Mouse (Mus musculus): ENCODE results near the gene Tmco3. TPM values are rescaled to one million over a fixed set of nuclear protein-coding genes. Genes with fewer than 3 reads are reported as not detected.
"Not testable (repeated sequence)": the region's sequence is repeated elsewhere in the genome, so short reads cannot be mapped to it uniquely, and the experiment has no call there.

Tmco3 gene
- total and polyA plus RNA-seq, 3 experiments, result 24.4 to 30.0 (median 29.4) TPM

GRCm38 (mm10) chr8:13314922-13315321 is 26.9 kb downstream of the Tmco3 start:
- intact Hi-C loops (cut with DNase I), result no loop called here
- no peak overlapping the region for H3K9ac ChIP-seq (ENCODE audit: low read depth, low read length)
- H3K36me3 ChIP-seq (ENCODE audit: control insufficient read depth, insufficient read depth, low read length), result no peaks in the 10 kb centered on the region; the same call in 1 of the 2 replicates
- DNase-seq, result no peak
- H3K79me2 ChIP-seq (replicated peaks; ENCODE audit: control insufficient read depth, insufficient read depth, low read length), result no peaks in the 10 kb centered on the region
- H3K27ac ChIP-seq, result no peak overlapping the region
- H3K4me3 ChIP-seq, result no peak overlapping the region
- H3K4me1 ChIP-seq (ENCODE audit: control insufficient read depth, insufficient read depth, low read length), result no peaks in the 10 kb centered on the region
- 87% methylated on average over 3 of the region's 3 CpGs for WGBS
- TF ChIP-seq EP300 (IDR thresholded peaks at IDR 0.05; ENCODE audit: insufficient read depth, low read depth, low read length), result no peak
- TF ChIP-seq POLR2A (IDR thresholded peaks at IDR 0.05; ENCODE audit: insufficient read depth, low read depth, low read length), result no peak
- TF ChIP-seq CTCF (IDR thresholded peaks at IDR 0.05), result no peak
- H3K27me3 ChIP-seq (ENCODE audit: control insufficient read depth, insufficient read depth, low read length), result no peaks in the 10 kb centered on the region

GRCm38 (mm10) chr8:13316671-13317070 is 28.7 kb downstream of the Tmco3 start:
- Histone ChIP-seq H3K36me3 (ENCODE audit: control insufficient read depth, insufficient read depth, low read length) (no peaks in the 10 kb centered on the region), H3K4me1 (ENCODE audit: control insufficient read depth, insufficient read depth, low read length) (no peaks in the 10 kb centered on the region), H3K79me2 (replicated peaks; ENCODE audit: control insufficient read depth, insufficient read depth, low read length) (no peaks in the 10 kb centered on the region), H3K27ac (no peak overlapping the region), H3K9ac (ENCODE audit: low read depth, low read length) (no peak overlapping the region), H3K27me3 (ENCODE audit: control insufficient read depth, insufficient read depth, low read length) (no peaks in the 10 kb centered on the region), H3K4me3 (no peak overlapping the region)
- intact Hi-C loops (cut with DNase I), result no loop called here
- 89% methylated on average over 10 of the region's 10 CpGs for WGBS
- DNase-seq, result no peak
- TF ChIP-seq CTCF (IDR thresholded peaks at IDR 0.05) (no peak), POLR2A (IDR thresholded peaks at IDR 0.05; ENCODE audit: insufficient read depth, low read depth, low read length) (no peak), EP300 (IDR thresholded peaks at IDR 0.05; ENCODE audit: insufficient read depth, low read depth, low read length) (no peak)

- no peak overlapping the region for H3K9ac ChIP-seq (ENCODE audit: low read depth, low read length)
- WGBS, result 29% methylated on average over 5 of the region's 5 CpGs
- TF ChIP-seq CTCF (IDR thresholded peaks at IDR 0.05) (peak; percentile 56), POLR2A (IDR thresholded peaks at IDR 0.05; ENCODE audit: insufficient read depth, low read depth, low read length) (no peak)
- H3K27ac ChIP-seq, result no peak overlapping the region
- no peak for DNase-seq
- no peaks in the 10 kb centered on the region for H3K79me2 ChIP-seq (replicated peaks; ENCODE audit: control insufficient read depth, insufficient read depth, low read length)
- H3K27me3 ChIP-seq (ENCODE audit: control insufficient read depth, insufficient read depth, low read length), result no peaks in the 10 kb centered on the region
- intact Hi-C loops (cut with DNase I), result no loop called here
- H3K36me3 ChIP-seq (ENCODE audit: control insufficient read depth, insufficient read depth, low read length), result no peaks in the 10 kb centered on the region
- H3K4me1 ChIP-seq (ENCODE audit: control insufficient read depth, insufficient read depth, low read length), result no peaks in the 10 kb centered on the region
- H3K4me3 ChIP-seq, result no peak overlapping the region
Observed at GRCm38 (mm10) chr8:13326598-13326997, 38.6 kb downstream of the Tmco3 start.

- DNase-seq, result no peak
- no peak for TF ChIP-seq POLR2A (IDR thresholded peaks at IDR 0.05; ENCODE audit: insufficient read depth, low read depth, low read length)
- TF ChIP-seq CTCF (IDR thresholded peaks at IDR 0.05), result 0 out of 2 replicates have a peak, but pooled peaks have one; percentile 8
- Histone ChIP-seq H3K79me2 (replicated peaks; ENCODE audit: control insufficient read depth, insufficient read depth, low read length) (no peaks in the 10 kb centered on the region), H3K36me3 (ENCODE audit: control insufficient read depth, insufficient read depth, low read length) (no peaks in the 10 kb centered on the region), H3K9ac (ENCODE audit: low read depth, low read length) (no peak overlapping the region), H3K27me3 (ENCODE audit: control insufficient read depth, insufficient read depth, low read length) (no peaks in the 10 kb centered on the region), H3K4me1 (ENCODE audit: control insufficient read depth, insufficient read depth, low read length) (peaks cover 3% of the 10 kb centered on the region), H3K27ac (no peak overlapping the region), H3K4me3 (no peak overlapping the region)
- WGBS, result 47% methylated on average over 1 of the region's 1 CpGs
- intact Hi-C loops (cut with DNase I), result no loop called here
Observed at GRCm38 (mm10) chr8:13334671-13335070, 46.7 kb downstream of the Tmco3 start.

- 75% methylated on average over 6 of the region's 6 CpGs for WGBS
- not testable (repeated sequence) for H3K27ac ChIP-seq
Observed at GRCm38 (mm10) chr8:13337245-13337644, 49.3 kb downstream of the Tmco3 start.

GRCm38 (mm10) chr8:13337678-13338077 is 49.7 kb downstream of the Tmco3 start:
- H3K27me3 ChIP-seq (ENCODE audit: control insufficient read depth, insufficient read depth, low read length), result no peaks in the 10 kb centered on the region
- intact Hi-C loops (cut with DNase I), result no loop called here
- WGBS, result 58% methylated on average over 3 of the region's 3 CpGs
- no peak for DNase-seq
- no peak overlapping the region for H3K27ac ChIP-seq
- peaks cover 4% of the 10 kb centered on the region for H3K4me1 ChIP-seq (ENCODE audit: control insufficient read depth, insufficient read depth, low read length)
- H3K79me2 ChIP-seq (replicated peaks; ENCODE audit: control insufficient read depth, insufficient read depth, low read length), result no peaks in the 10 kb centered on the region
- TF ChIP-seq EP300 (IDR thresholded peaks at IDR 0.05; ENCODE audit: insufficient read depth, low read depth, low read length) (no peak), POLR2A (IDR thresholded peaks at IDR 0.05; ENCODE audit: insufficient read depth, low read depth, low read length) (no peak), CTCF (IDR thresholded peaks at IDR 0.05) (no peak)
- H3K4me3 ChIP-seq, result no peak overlapping the region
- no peak overlapping the region for H3K9ac ChIP-seq (ENCODE audit: low read depth, low read length)
- no peaks in the 10 kb centered on the region for H3K36me3 ChIP-seq (ENCODE audit: control insufficient read depth, insufficient read depth, low read length)

More at GRCm38 (mm10) chr8:13337245-13337644, 49.3 kb downstream of the Tmco3 start:
- H3K4me1 ChIP-seq (ENCODE audit: control insufficient read depth, insufficient read depth, low read length); H3K9ac ChIP-seq (ENCODE audit: low read depth, low read length); DNase-seq; intact Hi-C loops (cut with DNase I); H3K36me3 ChIP-seq (ENCODE audit: control insufficient read depth, insufficient read depth, low read length); H3K4me3 ChIP-seq; H3K27me3 ChIP-seq (ENCODE audit: control insufficient read depth, insufficient read depth, low read length); H3K79me2 ChIP-seq (replicated peaks; ENCODE audit: control insufficient read depth, insufficient read depth, low read length): not testable (repeated sequence)

Data from heart, adult 2 months (tissue).